Mouse (Mus musculus): ENCODE measurements at regions not wholly inside any gene's neighbourhood (a gene's known extent, or its start where the extent isn't known, plus 50 kb on each side); places are given as distances from the start of the nearest gene placed in this dataset.

DNA sequence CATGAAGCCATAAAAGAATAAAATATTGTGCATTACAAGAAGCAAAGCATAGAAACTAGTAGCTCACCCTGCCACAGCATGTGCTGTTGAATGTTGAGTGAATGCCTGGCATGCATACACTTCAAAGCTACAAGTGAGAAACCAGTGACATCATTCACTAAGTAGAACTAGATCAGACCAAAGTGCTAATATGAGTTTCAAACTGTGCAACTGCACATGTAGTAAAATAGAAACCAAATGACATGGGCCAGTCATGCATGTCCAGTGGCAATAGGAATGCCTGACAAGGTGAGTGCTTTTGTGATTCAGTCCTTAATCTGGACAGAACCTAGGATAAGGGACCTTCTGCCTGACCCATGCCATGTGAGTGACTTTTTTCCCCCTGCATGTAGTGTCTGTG lies 111.3 kb upstream of the Cxxc4 start:
- DNase-seq: no peak

DNA sequence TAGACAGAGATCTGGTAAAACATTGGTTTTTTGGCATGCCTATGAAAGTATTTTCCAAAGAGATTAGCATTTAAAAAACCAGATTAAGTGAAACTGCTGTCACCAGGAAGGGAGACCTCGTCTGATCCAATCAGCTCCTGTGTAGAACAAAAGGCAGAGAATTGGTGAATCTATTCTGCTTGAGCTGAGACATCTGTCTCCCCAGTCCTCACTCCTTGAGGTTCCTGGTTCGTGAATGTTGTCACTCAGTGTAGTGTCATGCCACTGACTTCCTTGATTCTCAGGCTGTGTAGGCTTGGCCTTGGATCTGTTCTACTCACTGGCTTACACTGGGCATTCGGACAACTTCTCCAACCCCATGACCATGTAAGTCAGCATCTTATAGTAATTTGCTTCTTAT lies 105.9 kb upstream of the Cxxc4 start:
- no peak for DNase-seq

DNA sequence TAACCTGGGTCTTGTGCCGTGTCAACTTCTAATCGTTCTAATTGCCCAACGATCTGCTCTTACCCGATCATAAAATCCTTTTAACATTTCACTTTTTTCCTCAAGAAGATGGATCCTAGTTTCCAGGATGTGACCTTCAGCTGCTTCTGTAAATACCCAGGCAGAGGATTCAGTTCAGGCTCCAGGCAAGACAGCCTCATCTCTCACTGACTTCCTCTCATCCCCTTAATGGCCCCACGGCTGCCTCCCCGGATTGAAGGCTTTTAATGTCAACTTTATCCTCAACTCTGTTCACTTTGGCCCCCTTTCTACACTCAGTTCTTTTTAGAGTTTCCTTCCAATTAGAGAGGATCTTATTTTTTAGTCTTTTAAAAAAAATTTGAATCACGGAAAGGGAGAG lies 91.0 kb upstream of the Cxxc4 start:
- peak; percentile 2 to 10 for DNase-seq

DNA sequence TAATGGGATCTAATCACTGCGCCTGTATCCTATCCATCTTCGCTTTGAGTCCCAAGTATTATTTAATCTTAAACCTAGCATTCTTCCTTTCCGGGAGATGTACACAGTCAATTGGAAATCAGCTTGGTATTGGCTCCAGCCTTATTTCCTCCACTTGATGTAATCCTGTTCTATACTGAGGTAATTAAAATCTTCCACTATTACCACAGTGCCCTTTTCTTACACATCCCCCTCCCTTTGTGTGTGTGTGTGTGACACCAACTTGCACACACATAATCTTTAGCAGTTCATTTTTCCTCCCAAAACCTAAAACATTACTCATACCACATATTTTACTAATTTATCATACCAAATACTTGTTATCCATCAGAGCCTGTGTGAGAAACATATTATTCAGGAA lies 90.3 kb upstream of the Cxxc4 start:
- DNase-seq: no peak

DNA sequence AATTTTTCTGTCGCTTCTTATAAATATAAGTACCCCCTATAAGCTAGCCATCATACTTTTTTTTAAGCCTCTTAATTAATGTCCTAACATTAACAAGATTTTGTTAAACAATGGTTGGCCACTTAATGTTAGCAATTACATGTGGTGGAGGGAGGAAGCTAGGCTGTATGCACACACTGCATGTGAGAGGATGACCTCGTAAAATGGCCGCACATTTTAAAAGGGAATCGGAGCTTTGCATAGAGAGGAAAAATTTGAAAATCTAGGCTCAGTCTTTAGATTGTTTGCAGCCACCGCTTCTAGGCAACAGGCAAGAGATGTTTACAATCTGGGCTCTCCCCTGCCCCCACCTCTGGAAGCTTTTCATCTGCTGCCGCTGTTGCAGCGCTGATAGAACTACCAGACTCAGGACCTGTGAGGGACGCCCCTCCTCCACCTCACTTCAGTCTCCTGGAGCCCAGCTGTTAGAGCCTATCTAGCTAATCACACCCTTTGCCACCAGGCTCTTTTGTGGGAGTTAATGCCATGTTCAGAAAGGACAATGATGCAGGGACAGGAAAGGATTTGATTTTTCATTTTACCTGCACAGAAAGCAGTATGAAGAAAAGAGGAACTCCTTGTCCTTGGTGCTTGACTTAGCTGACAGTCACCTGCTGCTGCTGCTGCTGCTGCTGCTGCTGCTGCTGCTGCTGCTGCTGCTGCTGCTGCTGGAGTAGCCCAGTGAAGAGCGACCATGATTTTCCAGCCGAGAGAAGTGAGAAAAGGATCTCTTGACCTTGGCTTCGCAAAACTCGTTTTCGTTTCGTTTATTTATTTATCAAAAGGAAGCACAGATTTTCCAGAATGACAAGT lies 89.7 kb upstream of the Cxxc4 start:
- DNase-seq: peak; percentile 39 to 53

DNA sequence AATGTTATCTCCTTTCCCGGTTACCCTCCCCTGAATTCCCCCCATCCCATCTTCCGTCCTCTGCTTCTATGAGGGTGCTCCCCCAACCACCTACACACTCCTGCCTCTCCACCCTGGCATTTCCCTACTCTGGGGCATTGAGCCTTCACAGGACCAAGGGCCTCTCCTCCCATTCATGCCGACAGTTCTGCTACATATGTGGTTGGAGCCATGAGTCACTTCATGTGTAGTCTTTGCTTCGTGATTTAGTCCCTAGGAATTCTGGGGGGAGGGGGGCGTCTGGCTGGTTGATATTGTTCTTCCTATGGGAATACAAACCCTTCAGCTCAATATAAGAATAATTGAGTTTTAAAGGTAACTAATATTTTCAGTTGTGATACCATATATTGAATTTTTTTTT lies 74.0 kb upstream of the Cxxc4 start:
- DNase-seq: no peak

DNA sequence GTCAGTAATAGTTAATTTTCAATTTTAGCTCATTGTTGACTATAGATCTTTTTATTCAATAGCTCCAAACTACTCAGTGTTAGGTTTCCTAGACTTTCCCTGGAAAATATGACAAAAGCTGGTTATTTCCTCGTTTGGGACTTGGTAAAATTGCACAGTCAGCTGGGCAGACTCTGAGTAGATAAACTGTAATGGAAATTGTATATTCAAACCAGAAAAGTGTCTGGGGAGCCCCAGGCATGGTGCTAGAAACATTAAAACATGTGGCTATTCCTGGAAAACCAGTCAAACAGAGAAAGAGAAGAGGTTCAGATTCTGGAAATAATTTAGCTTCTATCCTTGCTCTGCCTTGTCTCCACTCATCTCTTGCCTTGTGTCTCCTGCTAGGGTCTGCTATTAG lies 66.4 kb upstream of the Cxxc4 start:
- no peak for DNase-seq

DNA sequence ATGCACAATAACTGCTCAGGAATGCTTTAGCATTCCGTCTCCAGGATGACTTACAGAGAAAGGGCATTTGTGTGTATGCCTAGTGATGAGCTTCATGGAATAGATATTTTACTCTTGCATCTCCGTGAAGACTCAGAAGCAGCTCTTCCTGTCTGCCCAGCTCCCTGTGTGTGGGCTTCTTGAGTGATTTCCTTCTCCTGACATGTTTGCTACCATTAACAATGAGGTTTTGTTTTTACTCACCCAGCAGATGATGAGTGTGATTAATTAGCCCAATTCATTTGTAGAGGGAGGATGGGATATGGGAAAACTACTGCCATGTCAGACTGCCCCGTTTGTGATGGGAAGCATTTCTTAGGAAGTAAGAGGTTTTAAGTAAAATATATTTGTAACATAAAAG lies 63.9 kb upstream of the Cxxc4 start:
- DNase-seq: no peak

DNA sequence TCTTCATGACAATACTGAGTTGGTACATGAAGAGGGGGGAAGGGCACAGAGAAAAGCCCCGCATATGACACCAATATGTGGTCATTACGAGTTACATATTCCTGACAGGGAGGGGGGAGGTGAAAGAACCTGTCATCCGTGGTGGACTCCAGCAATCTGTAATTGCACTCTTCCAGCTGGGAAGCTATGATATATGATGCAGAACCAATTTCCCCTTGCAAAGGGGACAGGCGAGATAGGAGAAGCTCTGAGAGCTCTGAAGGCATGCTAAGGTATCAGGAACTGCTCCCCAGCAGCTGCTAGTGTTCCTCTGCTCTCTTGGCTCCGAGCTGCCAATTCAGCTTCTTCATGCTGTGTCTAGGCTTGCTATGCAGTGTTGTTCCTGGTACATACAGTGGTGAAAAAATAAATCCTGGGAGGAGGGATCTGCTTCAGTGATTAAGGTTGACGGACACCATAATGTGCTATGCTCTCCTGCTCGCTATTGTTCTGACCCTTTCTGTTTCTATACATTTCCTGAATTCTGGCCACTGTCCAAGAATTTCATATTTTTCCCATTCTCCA lies 57.7 kb upstream of the Cxxc4 start:
- no peak for DNase-seq

DNA sequence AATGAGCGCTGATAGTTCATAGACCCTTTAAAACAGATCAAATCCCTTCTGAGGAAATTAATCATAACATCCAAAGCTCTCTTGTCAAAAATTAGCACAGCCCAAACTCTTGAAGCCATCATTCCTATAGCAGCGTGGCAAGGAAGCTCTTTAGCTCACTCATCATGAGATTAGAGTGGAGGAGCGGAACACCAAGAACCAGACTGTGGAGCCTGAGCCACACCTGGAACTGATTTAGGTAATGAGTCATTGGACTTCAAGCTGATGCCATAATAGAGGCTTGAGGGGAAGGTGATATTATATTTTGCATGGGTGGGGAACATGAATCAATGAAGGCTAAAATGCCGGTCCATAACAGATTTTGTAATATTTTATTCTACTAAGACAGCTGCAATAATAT lies 52.2 kb upstream of the Cxxc4 start:
- DNase-seq: no peak

Measured in kidney, postnatal 4 days (tissue).